Mouse (Mus musculus) frontal cortex, postnatal 10 days (tissue): ENCODE data around the gene Ddah2.
A peak's percentile ranks its signal among the peaks of the same experiment; 100 is the strongest.

Experiments
- DNase-seq, 2 experiments: peaks; one replicate each; pipeline ENCODE4 v3.0.0; 2022; ENCODE audit warnings: low spot score in 2 of 2, mixed read lengths in 1 of 2

Gene Ddah2

DNA sequence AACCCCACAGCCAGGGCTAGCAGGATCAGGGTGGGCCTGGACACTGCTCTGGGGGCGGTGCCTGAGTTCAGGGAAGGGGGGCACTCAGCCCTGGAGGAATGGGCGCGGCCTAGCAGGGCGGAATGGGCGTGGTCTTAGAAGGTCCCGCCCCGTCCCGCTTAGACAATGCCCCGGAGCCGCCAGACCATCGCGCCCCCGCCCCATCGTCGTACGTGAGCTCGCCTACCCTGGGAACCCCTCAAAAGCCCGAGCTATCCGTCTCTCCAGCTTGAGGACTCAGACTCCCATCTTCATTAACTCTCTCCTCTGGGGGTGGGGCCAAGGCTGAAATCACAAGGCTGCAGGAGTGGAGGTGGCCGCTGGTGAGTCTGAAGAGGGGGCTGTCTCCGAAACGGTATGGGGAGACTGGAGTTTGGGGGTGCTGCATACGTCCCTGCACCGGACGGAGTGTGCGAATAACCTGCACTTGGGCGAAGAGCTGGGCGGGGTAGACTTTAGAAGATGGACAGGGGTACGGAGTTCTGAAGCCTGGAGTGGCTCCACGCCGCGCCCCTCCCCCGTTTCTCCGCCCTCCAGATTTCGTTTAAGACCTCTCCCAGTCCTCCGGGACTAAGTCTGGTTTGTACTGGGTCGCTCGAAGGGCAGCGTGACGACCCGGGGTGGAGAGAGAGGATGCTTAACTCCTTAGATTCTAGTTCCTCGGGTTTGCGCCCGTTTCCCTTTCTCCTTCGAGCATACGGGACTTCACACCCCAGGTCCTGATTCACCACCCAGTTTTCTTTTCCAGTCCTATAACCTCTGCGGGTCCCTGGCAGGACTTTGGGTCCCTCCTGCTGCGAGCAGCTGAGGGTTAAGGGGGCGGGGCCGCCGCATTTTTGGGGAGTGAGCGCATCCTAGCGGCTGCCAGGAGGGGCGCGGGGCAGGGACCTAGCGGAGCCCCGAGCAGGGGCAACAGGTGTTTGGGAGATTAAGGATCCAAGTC, at the start of gene Ddah2:
Gene Ddah2 (plus strand): TSS at position 125 of the 982 bp plus-strand sequence.
- peak; percentile 76 to 84 for DNase-seq

DNA sequence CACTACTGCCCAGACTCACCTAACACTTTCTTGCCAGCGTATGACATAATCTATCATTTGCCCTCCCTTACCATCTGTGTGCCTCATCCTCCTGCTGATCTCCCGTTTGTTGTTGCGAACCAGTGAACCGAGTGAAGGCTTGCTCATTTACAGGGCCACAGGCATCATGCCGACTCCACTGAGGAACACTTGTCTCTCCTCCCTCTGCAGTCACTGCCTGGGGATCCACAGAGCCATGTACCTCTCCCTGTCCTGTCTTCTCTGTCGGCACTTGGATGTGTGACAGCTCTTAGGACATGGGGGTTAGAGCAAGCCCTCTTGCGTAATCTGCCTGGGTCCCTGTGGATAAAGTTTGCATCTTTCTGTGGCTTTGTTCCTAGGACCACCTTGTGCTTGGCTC, 49.2 kb upstream of the Ddah2 start:
- no peak for DNase-seq

DNA sequence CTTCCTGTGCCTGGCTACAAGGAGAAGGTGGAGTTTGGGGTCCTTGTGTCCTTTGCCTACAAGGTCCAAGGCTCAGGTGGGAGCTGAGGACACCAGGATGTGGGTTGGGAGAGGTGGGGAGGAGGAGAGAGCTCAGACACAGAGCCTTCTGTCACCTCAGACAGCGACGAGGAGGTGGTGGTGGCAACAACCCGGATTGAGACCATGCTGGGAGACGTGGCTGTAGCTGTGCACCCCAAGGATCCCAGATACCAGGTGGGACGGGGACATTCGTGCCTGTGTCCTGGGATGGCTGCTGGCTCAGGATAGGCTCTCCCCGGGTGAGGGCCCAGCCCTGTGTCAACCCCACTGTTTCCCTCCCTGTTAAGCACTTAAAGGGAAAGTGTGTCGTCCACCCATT, 47.4 kb upstream of the Ddah2 start:
- no peak for DNase-seq

DNA sequence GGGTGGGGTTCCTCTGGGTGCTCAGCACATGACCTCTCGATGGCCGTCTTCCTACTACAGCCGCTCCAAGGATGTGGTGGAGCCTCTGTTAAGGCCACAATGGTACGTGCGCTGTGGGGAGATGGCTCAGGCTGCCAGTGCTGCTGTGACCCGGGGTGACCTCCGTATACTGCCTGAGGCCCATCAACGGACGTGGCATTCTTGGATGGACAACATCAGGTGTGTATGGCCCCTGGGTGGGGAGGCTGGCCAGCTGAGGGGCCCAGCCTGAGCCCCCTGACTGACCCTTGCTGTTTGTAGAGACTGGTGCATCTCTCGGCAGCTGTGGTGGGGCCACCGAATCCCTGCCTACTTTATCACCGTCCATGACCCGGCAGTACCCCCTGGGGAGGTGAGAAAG, 46.4 kb upstream of the Ddah2 start:
- no peak for DNase-seq

DNA sequence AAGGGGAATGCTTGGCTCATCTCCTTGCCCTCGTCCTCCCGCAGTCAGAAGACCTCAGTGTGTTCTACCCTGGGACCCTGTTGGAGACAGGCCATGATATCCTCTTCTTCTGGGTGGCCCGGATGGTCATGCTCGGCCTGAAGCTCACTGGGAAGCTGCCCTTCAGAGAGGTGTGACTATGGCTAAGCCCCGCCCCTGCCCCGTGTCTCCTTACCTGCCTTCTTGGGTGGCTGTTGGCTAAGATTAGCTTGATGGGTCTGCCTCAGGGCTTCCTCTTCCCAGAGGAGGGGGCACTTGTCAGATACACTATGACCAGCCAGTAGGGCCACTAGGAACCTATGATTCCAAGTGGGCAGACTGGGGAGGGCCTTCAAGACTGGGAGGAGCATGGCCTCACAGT, 45.6 kb upstream of the Ddah2 start:
- DNase-seq = no peak

GRCm38 (mm10) chr17:35015296-35015695, 43.5 kb upstream of the Ddah2 start:
- DNase-seq = no peak

GRCm38 (mm10) chr17:35016376-35016775, 42.5 kb upstream of the Ddah2 start, which contains the start of gene Vwa7:
Gene Vwa7 (plus strand): TSS chr17:35016579.
- no peak for DNase-seq

GRCm38 (mm10) chr17:35016791-35017705, 41.8 kb upstream of the Ddah2 start:
- DNase-seq = no peak

DNA sequence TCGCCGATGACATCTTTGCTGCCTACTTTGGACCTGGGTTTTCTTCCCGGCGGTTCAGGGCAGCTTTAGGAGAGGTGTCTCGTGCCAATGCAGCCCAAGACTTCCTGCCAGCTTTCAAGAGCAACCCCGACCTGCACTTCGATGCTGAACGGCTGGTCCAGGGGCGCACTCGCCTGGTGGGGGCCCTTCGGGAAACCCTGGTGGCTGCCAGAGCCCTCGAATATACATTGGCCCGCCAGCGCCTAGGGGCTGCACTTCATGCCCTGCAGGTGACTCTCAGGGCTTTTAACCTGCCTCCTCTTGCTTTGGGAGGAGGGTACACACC, 41.2 kb upstream of the Ddah2 start:
- no peak for DNase-seq

GRCm38 (mm10) chr17:35018171-35018570, 40.7 kb upstream of the Ddah2 start:
- no peak for DNase-seq

DNA sequence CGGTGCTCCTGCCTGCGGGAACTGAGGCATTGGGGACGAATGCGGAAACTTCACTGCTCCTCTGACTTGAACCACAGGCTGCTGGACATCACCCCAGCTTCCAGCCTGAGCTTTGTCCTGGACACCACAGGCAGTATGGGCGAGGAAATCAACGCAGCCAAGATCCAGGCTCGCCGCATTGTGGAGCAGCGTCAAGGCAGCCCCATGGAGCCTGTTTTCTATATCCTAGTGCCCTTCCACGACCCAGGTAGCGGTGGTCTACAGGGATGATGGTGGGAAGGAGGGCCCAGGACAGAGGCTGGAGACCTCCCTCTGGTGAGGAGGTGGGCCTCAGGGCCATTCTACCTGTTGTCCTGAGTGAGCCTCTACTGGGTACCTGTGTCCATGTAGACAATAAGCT, 38.9 kb upstream of the Ddah2 start:
- no peak for DNase-seq

DNA sequence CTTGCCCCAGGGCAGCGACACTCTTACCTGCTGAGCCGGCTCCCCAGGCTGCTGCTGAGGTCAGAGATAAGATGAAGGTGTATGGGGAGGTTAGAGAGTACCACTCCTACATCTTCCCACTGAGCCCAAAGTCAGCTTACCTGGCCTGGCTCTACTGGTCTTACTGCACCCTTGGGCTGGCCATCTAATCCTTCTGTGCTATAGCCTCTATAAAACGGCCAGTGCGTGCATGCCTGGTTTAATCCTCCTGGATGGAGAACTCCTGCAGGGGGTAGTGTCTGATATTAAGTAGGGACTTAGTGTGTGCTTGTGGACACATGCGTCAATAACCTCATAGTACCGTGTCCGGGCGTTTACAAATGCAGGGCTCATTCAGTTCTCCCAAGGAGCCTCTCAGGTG, 38.3 kb upstream of the Ddah2 start:
- no peak for DNase-seq

DNA sequence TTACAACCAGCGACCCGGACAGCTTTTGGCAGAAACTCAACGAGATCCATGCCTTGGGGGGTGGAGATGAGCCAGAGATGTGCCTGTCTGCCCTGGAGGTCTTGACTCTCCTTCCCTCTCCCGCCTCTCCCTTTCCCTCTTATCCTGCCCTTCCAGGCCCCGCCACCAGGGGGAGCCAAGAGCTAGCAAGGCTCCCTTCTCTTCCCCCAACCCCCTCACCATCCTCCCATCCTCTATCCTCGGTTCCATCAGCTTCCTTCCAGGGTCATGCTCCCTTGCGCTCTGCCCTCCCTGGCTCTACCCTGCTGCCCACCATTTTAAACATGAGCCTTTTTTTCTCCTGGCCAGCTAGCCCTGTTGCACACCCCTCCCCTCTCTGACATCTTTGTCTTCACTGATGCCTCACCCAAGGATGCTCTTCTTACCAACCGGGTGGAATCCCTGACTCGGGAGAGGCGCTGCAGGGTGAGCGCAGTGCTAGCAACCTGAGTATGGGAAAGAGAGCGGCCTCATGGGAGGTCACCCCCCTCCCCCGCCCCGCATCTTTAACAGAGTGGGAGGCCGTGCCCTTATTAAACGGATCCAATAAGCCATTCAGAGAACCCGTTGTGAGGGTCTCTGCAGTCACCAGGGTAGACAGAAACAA, 37.5 kb upstream of the Ddah2 start:
- peak; percentile 73 to 80 for DNase-seq

GRCm38 (mm10) chr17:35021842-35022477, 36.9 kb upstream of the Ddah2 start:
- DNase-seq = no peak

DNA sequence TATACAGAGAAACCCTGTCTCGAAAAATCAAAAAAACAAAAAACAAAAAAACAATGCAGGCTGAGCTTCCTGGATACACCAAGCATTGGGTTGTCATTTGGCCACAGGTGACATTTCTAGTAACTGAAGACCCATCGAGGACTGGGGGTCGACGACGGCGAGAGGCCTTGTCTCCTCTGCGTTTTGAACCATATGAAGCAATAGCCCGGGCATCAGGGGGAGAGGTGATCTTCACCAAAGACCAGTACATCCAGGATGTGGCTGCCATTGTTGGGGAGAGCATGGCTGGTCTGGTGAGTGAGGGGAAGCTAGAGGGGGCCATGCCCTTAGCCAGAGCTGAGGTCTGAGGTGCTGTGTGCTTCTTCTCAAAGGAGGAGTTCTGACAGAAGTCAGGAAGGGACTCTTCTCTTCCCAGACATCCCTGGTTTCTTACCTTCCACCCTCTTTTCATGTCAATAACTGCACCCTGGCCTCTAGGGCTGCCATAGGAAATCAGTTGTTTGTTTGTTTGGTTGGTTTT, 36.2 kb upstream of the Ddah2 start:
- no peak for DNase-seq

GRCm38 (mm10) chr17:35023221-35023620, 35.6 kb upstream of the Ddah2 start:
- DNase-seq = no peak

DNA sequence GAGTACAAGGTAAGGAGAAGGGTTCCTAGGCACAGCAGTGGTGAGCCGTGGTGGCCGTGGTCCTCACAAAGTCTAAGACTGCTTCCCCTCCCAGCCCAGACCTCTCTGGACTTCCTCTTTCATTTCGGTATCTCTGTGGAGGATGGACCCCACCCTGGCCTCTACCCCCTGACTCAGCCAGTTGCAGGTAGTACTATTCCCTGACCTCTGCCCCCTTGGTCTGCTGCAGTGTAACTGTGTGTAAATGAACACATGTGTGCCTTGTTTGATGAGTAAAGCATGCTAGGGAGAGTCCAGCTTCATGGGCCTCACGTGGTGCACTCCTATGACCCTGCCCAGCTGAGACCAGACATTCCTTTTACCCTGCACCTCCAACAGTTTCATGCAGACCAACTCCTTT, 35.1 kb upstream of the Ddah2 start:
- DNase-seq = no peak

GRCm38 (mm10) chr17:35024261-35024660, 34.6 kb upstream of the Ddah2 start:
- no peak for DNase-seq

DNA sequence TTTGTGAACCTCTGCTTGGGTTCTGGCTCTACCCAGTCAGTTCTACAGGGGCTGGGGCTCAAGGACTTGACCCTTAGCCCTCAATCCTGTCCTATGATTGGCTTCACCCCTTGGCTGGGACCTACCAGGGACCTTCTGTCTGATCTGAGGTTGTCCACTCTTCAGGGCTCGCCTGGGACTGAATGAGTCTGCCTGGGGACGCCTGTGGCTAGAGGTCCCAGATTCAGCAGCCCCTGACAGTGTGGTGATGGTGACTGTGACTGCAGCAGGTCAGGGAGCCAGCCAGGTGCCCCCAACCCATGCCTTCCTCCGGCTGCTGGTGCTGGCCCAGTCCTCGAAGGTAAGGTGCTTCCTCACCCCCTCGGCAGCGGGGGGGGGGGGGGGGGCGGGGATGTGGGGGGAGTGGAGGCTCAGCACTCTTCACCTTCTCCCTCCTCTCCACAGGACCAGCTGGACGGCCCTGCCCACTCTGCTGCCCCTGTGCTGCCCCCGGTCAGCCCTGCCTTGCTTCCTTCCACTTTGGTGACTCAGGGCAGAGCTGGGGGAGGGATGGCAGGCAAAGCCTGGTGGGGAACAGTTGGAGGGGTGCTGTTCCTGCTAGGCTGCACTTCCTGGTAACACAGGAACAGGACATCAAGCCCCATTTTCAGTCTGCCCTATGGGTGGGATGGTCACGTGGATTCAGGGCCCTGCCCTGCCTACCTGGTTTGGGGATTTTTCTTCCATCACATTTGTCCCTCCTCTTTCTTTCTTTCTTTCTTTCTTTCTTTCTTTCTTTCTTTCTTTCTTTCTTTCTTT, 33.9 kb upstream of the Ddah2 start:
- DNase-seq = no peak

DNA sequence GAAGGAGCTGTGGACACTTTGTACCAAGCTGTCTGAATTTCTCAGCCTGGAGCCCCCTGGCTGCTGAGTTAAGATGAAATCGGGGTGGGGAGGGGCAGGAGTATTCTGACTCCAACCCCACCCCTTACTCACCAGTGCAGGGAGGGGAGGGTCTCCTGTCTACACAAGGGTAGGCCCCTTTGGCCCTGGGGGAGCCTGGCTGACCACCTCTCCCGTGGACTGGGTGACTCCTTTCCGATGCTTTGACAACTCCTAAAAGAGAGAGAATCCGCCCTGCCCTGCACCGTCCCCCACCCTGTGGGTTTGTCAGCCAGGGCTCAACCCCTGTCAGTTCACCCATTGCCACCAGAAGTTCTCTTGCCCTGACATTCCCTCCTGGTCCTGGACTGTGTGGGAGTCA, 32.6 kb upstream of the Ddah2 start:
- DNase-seq = no peak
